Mouse (Mus musculus) layer of hippocampus, adult 2 months (tissue): ENCODE measurements around the gene Fbxl3. TPM values are rescaled to one million over a fixed set of nuclear protein-coding genes. Genes with fewer than 3 reads are reported as not detected.

Experiments
- DNase-seq, 2 experiments: peaks; one replicate each; pipeline ENCODE4 v3.0.0; 2022; ENCODE audit warnings: low spot score in 2 of 2
- H3K27ac ChIP-seq: fragments of 200-600 bp; 2 replicates; pipeline ENCODE4 v1.8.1; 2022
- H3K4me3 ChIP-seq: fragments of 200-600 bp; 2 replicates; pipeline ENCODE4 v1.8.1; 2022; ENCODE audit warnings: mild to moderate bottlenecking
- CTCF ChIP-seq: fragments of 200-600 bp; conservative IDR thresholded peaks from 2 replicates; pipeline ENCODE4 v1.8.1; 2022; ENCODE audit warnings: antibody characterized with exemption, mild to moderate bottlenecking, moderate library complexity
- total RNA-seq, 2 experiments: library from RNA; stranded (reverse); gene quantifications; 2 replicates each; pipeline ENCODE4 v1.2.3; 2021

Fbxl3 gene
- total RNA-seq, 2 experiments from 2014 or later: 101 to 102 TPM

DNA sequence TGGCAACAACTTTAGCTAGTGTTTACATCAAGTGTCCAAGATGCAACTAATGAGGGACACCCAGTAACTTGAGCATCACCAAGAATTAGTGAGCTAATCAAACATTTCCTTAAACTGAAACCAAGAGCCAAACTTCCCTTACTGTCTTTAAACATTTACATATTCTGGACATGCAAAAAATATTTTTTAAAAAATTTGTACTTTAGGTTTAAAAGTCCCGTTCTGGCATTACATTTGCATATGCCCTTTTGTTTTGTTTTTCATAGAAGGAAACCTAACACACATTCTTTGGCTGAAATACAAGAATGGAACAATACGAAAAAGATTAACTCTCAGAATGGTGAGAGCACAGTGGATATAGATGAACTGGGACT lies 1.2 kb downstream of the Fbxl3 start:
- H3K4me3 ChIP-seq: peak overlapping the region; percentile 83
- DNase-seq: no peak
- no peak for TF ChIP-seq CTCF
- H3K27ac ChIP-seq: peak overlapping the region; percentile 100

DNA sequence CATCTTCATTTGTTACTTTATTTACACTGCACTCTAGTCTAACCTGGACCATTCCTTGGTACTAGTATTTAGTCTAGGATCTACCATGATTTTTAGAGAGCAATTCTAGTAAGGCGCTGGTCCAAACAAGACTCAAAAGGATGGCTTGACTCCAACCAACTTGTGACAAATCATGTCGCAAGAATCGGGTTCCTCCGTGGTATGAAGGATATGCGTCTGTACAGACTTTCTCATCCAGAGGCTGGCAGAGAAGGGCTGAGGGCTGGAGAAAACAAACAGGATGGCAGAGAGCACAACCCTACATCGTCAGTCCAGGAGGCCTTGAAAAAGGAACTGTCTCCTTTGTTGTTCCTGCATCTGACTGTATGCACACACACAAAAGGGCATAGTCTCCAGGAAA lies 2.7 kb downstream of the Fbxl3 start:
- H3K27ac ChIP-seq: no peak overlapping the region; the same call in 1 of the 2 replicates
- DNase-seq: no peak
- H3K4me3 ChIP-seq: peak overlapping the region; percentile 83; the same call in 1 of the 2 replicates
- no peak for TF ChIP-seq CTCF

DNA sequence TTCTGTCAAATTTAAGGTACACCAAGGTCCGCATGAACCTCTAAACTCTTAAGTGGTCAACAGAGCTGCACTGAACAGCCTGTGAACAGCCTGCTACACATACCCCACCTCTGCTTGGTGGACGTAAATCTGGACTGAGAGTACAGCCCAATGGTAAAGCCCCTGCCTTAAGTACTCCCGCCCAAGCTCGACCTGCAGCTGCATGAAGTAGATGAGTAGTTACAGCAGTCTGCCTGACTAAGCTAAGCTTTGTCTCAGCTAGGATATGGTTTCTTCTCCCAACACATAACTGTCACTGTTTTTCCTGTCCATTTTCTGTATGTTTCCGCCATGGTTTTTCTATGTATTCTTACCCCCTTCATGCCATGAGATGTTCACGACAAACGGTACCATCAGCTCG lies 3.5 kb downstream of the Fbxl3 start:
- H3K27ac ChIP-seq: no peak overlapping the region
- TF ChIP-seq CTCF: no peak
- DNase-seq: no peak
- no peak overlapping the region for H3K4me3 ChIP-seq

DNA sequence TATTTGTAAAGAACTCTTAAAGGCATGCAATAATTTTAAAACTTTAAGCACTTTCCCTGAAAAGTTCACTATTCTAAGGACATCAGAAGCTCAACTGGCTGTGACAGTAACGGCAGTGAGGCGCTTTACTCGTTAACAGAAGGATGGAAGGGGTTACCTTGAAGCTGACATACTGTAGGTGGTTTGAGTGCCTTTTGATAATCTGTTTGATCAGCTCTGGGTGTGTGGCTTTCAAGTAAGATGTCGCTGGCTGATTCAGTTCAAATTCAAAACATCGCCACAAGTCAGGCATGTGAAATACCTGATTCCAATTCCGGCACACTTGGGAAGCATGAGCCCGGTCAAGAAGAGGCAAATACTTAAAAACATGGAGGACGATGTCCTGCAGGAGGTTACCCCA lies 4.3 kb downstream of the Fbxl3 start:
- no peak for DNase-seq
- Histone ChIP-seq H3K4me3 (no peak overlapping the region), H3K27ac (no peak overlapping the region)
- no peak for TF ChIP-seq CTCF

DNA sequence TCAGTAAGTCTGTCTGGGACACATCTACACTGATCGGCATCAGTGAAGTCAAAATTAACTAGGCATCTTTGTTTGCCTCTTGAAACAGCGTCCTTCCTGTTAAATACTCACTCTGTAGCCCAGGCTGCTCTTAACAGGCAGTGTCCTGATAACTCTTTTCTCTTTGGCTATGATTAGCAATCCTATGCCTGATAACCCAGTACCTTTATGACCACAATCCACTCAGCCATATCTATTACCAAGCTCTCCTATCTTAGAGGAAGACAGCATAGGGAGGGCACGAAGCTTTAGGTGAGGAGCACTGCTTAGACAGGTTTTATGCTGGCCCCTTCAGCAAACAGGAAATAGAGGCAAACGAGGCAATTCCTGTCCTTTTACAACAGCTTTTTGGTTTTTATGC lies 5.7 kb downstream of the Fbxl3 start:
- no peak for DNase-seq
- Histone ChIP-seq H3K4me3 (no peak overlapping the region), H3K27ac (no peak overlapping the region)
- TF ChIP-seq CTCF: no peak

DNA sequence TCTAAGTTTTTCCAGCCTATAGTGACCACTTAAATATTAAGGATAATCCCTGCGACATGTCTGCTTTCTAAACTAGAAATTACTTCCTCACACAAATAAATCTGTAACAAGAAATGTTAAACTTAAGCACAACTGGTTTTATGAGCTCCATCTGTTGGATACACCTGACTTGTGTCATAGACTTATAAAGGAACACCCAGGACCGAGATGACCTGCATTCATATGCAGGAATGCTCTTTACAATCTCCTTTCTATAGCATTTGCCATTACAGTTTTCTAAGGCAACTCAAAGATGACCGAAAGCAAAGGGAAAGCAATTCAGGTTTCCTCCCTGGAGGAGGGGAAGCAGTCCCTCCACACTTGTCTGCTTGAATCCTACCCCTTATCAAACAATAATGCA lies 6.1 kb downstream of the Fbxl3 start:
- TF ChIP-seq CTCF: no peak
- no peak for DNase-seq
- Histone ChIP-seq H3K27ac (no peak overlapping the region), H3K4me3 (no peak overlapping the region)

DNA sequence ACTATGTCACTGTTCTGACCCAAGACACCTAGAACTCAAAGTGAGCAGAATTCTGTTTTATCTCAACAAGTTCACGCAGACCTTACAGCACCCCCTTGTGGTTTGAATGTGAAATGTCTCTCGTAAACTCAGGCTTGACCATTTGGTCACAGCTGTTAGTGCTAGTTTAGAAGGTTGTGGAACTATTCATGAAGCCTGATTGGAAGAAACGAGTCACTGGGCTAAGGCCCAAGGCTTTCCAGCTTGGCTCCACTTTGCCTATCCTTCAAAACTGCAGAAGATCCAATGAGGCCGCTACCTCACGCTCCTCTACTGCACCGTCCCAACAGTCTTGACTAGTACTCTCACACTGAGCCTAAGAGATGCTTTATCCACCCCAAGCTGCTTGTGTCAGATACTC lies 10.7 kb downstream of the Fbxl3 start:
- Histone ChIP-seq H3K4me3 (no peak overlapping the region), H3K27ac (no peak overlapping the region)
- DNase-seq: peak; percentile 46 to 60
- peak; percentile 94 for TF ChIP-seq CTCF

DNA sequence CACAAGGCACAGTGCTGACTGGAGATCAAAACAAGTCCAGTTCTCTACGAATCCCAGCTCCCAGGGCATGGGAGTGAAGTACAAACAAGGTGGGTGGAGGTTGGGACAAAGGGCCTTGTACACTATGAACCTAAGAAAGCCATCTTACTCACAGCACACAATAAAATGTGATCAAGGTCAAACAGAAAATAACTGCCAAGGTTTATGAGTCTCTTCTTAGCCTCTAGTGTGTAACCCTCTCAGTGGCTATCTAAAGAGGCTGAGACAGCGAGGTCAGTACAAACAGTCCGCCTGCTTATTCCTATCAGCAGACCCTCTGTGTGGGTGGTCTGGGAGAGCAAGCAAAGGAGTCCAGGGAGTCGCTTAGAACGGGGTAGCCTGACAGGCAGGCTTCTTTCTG lies 11.5 kb downstream of the Fbxl3 start:
- DNase-seq: no peak
- TF ChIP-seq CTCF: no peak

DNA sequence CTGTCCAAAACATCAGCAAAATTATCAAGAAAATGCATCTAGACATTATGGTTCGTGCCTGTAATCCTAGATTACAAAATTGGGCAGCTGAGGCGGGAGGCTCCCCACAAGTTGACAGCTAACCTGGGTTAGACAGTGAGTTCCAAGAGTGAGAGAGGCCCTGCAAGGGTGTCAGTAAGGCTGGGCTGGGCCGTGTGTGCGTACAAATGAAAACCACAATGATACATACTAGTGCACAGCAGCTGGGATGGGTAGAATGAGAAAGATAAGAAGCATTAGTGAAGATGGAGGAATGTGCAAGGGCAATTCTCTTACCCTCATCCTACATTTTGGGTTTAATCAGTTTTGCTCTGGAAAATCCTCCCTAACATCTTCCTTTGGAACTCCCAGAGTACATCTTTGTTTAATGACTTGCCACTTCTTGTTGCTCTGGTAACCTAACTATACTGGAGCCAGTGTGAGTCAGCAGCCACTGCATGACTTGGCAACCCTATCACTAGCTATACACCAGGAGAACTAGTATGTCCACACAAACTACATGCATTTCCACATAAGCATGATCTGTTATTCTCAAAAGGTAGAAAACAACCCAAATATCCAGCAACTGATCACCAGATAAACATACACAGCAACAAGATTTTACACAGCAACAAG lies 12.6 kb downstream of the Fbxl3 start:
- Histone ChIP-seq H3K4me3 (no peak overlapping the region), H3K27ac (no peak overlapping the region; the same call in 1 of the 2 replicates)
- DNase-seq: no peak
- no peak for TF ChIP-seq CTCF

More for the DNA sequence above, 11.5 kb downstream of the Fbxl3 start:
- no peak overlapping the region for H3K4me3 ChIP-seq
- no peak overlapping the region for H3K27ac ChIP-seq

DNA sequence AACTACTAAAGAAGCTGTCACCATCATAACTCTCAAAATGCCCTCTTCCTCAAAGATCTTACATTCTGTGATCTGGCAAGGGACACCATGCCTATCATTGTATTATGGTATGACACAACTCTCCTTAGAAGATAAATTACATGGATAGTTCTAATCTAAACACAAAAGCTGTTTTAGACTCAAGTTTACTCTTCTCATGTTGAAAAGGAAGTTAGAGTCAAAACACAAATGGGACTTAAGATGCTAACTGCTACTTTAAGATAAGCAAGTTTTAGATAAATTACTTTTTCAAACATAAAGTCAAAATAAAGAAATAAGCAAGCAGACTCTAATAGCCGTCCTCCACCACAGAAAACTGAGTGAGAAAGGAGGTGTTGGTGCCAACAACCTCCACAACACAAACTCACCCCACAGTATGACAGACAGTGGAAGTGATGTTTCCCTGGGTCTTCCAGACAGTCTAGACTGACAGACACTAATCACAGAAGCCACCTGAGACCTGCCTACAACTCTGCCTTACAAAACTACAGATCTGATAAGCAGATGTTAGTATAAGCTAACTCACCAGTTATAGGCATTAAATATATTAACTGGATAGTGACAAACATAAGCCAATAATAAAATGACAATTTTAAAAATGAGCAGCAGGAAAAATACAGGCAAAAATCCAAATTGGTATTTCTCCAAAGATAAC lies 13.4 kb downstream of the Fbxl3 start:
- no peak for TF ChIP-seq CTCF
- H3K27ac ChIP-seq: no peak overlapping the region
- DNase-seq: no peak
- H3K4me3 ChIP-seq: no peak overlapping the region

DNA sequence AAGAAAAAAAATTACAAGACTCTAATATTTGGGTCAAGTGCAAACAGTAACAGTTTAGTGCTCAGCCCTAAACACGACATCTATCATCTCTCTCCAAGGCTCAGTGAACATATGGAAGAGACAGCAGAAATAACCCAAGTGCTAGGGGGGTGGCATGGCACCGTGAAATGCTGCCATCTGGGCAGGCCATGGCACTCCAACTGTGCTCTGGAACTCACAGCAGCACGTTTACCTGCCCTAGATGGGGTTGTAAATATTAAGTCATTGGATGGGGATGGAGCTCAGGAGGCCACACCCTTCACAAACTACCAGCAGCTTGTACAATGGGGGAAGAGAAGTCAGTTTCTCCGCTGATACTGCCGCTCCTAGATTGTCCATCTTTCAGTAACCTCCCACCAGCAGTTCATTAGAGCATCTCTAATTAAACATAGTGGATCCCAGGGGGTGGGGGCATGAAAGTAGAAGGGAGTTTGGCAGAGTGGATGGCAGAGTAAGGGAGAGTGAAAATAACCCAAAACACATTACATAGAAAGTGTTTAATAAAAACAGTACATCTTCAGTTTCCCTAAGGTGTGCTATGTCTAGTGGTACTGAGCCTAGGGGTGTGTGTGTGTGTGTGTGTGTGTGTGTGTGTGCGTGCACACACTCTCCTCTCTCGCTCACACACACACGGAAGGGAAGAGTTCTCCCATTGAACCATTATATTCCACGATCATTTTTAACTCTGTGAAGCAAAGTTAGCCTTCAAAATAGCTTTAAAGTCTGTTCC lies 20.0 kb downstream of the Fbxl3 start:
- DNase-seq: no peak
- Histone ChIP-seq H3K4me3 (no peak overlapping the region), H3K27ac (peak overlapping the region; percentile 10; the same call in 1 of the 2 replicates)
- no peak for TF ChIP-seq CTCF

DNA sequence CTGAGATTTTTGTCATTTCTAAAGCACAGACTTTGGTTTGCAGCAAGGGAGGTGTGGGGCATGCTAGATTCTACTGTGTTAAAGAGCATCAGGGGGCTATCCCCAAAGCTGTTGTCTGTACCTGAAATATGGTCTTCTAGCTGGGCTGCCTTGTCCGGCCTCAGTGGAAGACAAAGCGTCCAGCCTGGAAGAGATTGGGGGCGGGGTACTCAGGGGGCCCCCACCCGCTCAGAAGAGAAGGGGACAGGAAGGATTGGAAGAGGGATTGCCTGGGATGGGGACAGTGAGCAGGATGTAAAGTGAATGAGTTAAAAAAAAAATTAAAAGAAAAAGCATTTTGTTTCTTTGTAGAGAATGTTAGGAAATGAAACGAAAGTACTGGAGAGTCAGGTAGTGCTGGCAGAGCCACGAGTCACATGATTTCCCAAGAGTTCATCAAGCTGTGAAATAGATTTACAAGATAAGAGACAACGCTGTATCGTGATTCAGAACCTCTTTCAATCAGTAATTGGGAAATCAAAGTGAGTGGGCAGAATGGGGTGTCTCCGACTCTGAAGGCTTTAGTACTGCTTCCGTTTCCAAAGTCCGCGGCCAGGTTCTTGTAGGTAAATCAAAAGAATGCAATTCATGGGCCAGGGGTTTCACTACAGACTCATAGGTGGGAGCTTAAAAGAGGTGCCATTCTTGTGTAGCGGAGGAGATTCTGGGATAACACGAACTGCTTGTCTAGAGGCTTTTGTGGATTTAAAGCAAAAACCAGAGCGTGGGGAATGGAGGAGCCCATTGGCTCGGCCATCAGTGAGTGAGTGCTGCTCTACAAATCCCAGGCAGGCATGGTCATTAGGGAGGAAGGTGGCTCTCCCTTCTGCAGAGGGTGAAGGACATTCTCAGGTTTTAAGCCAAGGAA lies 21.1 kb downstream of the Fbxl3 start:
- Histone ChIP-seq H3K27ac (peak overlapping the region; percentile 57; the same call in 1 of the 2 replicates), H3K4me3 (no peak overlapping the region)
- DNase-seq: no peak
- TF ChIP-seq CTCF: no peak
